Mouse (Mus musculus): ENCODE data around the gene Nmbr. TPM values are rescaled to one million over a fixed set of nuclear protein-coding genes. Genes with fewer than 3 reads are reported as not detected.

Nmbr gene
- total RNA-seq, 2 experiments from 2014 or later, result not detected

Other genes starting within 250 kb of the Nmbr start
- not detected in 2 replicates for gene Adgrg6, start 159.9 kb upstream of the Nmbr start, total RNA-seq (2015; ENCODE audit: low replicate concordance)
- gene Adgrg6, start 159.9 kb upstream of the Nmbr start, total RNA-seq (2017; ENCODE audit: low replicate concordance), result not detected in 2 replicates
- gene Vta1, start within 50 bp of the Nmbr start, total RNA-seq (2015; ENCODE audit: low replicate concordance), result 26.0 and 28.5 TPM in 2 replicates
- 20.1 and 29.4 TPM in 2 replicates for gene Vta1, start within 50 bp of the Nmbr start, total RNA-seq (2017; ENCODE audit: low replicate concordance)
- not detected in 2 replicates for gene Gje1, start 12.6 kb downstream of the Nmbr start, total RNA-seq (2015; ENCODE audit: low replicate concordance)
- not detected in 2 replicates for gene Gje1, start 12.6 kb downstream of the Nmbr start, total RNA-seq (2017; ENCODE audit: low replicate concordance)

Data from erythroid progenitor cell, adult 5-6 weeks (primary cell).